Mouse (Mus musculus): Measurements from ENCODE around the gene Mamld1.

DNA sequence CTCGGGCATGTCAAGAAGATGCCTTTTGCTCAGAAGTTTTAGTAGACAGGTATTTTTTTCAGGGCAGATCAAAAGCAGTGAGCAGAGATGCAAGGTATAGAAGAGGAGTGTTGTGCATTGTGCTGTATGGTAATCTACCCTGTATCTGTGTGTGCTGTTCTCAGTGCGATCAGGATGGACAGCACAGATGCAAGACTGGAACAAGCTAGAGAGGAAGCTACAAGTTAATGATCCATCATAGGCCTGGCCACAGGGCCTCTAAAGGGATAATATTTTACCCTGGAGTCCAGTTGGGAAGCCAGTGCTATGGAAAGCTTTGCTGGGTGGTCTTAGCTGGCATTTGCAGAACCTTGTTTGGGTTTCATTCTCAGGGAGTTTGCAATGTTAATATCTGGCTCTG lies 6.9 kb downstream of the Mamld1 start:
- TF ChIP-seq CTCF (conservative IDR thresholded peaks at IDR 0.05 in 1 of 2, IDR thresholded peaks at IDR 0.05 in 1 of 2; ENCODE audit: low read depth in 2 of 2, low read length in 2 of 2) (no peak), GABPA (IDR thresholded peaks at IDR 0.05; ENCODE audit: insufficient replicate concordance, low read depth, low read length) (no peak), USF2 (conservative IDR thresholded peaks at IDR 0.05; ENCODE audit: low read depth, low read length) (no peak), POLR2A (IDR thresholded peaks at IDR 0.05; ENCODE audit: low read depth, low read length) (no peak), BHLHE40 (IDR thresholded peaks at IDR 0.05; ENCODE audit: low read depth, low read length) (no peak), KAT2A (IDR thresholded peaks at IDR 0.05; ENCODE audit: insufficient replicate concordance, low read length) (no peak), JUND (conservative IDR thresholded peaks at IDR 0.05; ENCODE audit: low read depth, low read length) (no peak)

All from CH12.LX (cell line).